In genomic region chr1:77385613-77386012, GRCm38 (mm10) we compare ENCODE assay signal across 17 mouse cellular contexts.
"Had no signal": no experiment of that assay in that cellular context is flagged by ENCODE, and none has a peak within 500 bp of the region (broad histone marks: within the 10 kb centered on the region; RNA-seq: fewer than 3 reads in every experiment).

No protein-coding gene starts in this region.

- H3K9me3 ChIP-seq: lung, embryonic 15.5 days; midbrain, embryonic 13.5 days; midbrain, embryonic 15.5 days; neural tube, embryonic 12.5 days; stomach, embryonic 15.5 days had no signal

- H3K4me1 ChIP-seq: lung, embryonic 15.5 days; stomach, embryonic 15.5 days had no signal

- H3K4me2 ChIP-seq: lung, embryonic 15.5 days; midbrain, embryonic 11.5 days; midbrain, embryonic 13.5 days; midbrain, embryonic 15.5 days; neural tube, embryonic 12.5 days; stomach, embryonic 15.5 days had no signal

- DNase-seq: lung, adult 2 months; lung, postnatal 14 days; lung, postnatal 36 days; right cerebral cortex, postnatal 14 days; thymus, adult 2 months; thymus, postnatal 25 days; thymus, postnatal 4 days had no signal

- H3K4me3 ChIP-seq: lung, embryonic 15.5 days; megakaryocyte, embryonic 14.5 days; midbrain, embryonic 13.5 days; midbrain, embryonic 15.5 days; neural tube, embryonic 12.5 days; stomach, embryonic 15.5 days had no signal

- H3K36me3 ChIP-seq: stomach, embryonic 15.5 days had no signal

- H3K27me3 ChIP-seq: lung, embryonic 15.5 days; megakaryocyte, embryonic 14.5 days; midbrain, embryonic 13.5 days; midbrain, embryonic 15.5 days; neural tube, embryonic 12.5 days; stomach, embryonic 15.5 days had no signal

- ATAC-seq: lung, postnatal 0 days; midbrain, embryonic 13.5 days; midbrain, embryonic 15.5 days had no signal

- H3K9ac ChIP-seq: lung, embryonic 15.5 days; midbrain, embryonic 13.5 days; midbrain, embryonic 15.5 days; neural tube, embryonic 12.5 days; stomach, embryonic 15.5 days had no signal

- H3K27ac ChIP-seq: lung, embryonic 15.5 days; macrophage; midbrain, embryonic 13.5 days; midbrain, embryonic 15.5 days; neural tube, embryonic 12.5 days; stomach, embryonic 15.5 days; stomach, postnatal 0 days had no signal
